In genomic region chr5:110628156-110628555, GRCm38 (mm10) we compare ENCODE assay signal across 11 mouse cellular contexts. TPM values are rescaled to one million over a fixed set of nuclear protein-coding genes. Genes with fewer than 3 reads are reported as not detected.
DNase-seq lines count a peak whose midpoint lies in the region; ATAC-seq lines count a peak whose summit lies in the region.
"Had no signal": no experiment of that assay in that cellular context is flagged by ENCODE, and none has a peak within 500 bp of the region (broad histone marks: within the 10 kb centered on the region; RNA-seq: fewer than 3 reads in every experiment).

No protein-coding gene starts in this region.

- no peak overlapping the region for H3K9ac ChIP-seq in hindbrain, embryonic 16.5 days (ENCODE audit: low read depth, low read length)
- H3K9ac ChIP-seq in neural tube, embryonic 12.5 days, result no peak overlapping the region
- H3K9ac ChIP-seq: lung, embryonic 14.5 days had no signal

- intact Hi-C loops in left cerebral cortex, postnatal 4 days (cut with DNase I), result no loop called here
- intact Hi-C loops in left cerebral cortex, postnatal 36 days (cut with DNase I), result no loop called here

- WGBS in hindbrain, embryonic 16.5 days, result 16% methylated on average over 19 of the region's 19 CpGs
- WGBS in neural tube, embryonic 12.5 days, result 21% methylated on average over 19 of the region's 19 CpGs

- peak overlapping the region; percentile 30; the same call in 1 of the 2 replicates for H3K4me2 ChIP-seq in hindbrain, embryonic 16.5 days (ENCODE audit: low read length)
- H3K4me2 ChIP-seq in neural tube, embryonic 12.5 days (replicated peaks), result peak overlapping the region; percentile 39; the same call in 1 of the 2 replicates
- H3K4me2 ChIP-seq: lung, embryonic 14.5 days had no signal

- DNase-seq in cerebellum, postnatal 10 days, result peak; percentile 60 to 71
- DNase-seq in cerebellum, adult 9-11 months, result no peak
- DNase-seq in left cerebral cortex, postnatal 4 days, result peak; percentile 58
- no peak for DNase-seq in left cerebral cortex, postnatal 36 days (ENCODE audit: low spot score in 2 of 2)
- DNase-seq in left cerebral cortex, adult 11 months (ENCODE audit: low spot score), result no peak
- no peak for DNase-seq in layer of hippocampus, adult 11-12 months (ENCODE audit: low spot score)
- DNase-seq: lung, embryonic 14.5 days had no signal

- no peaks in the 10 kb centered on the region for H3K27me3 ChIP-seq in hindbrain, embryonic 16.5 days (replicated peaks; ENCODE audit: control insufficient read depth, insufficient read depth, low read length)
- H3K27me3 ChIP-seq in neural tube, embryonic 12.5 days (replicated peaks), result no peaks in the 10 kb centered on the region

- H3K4me3 ChIP-seq in hindbrain, embryonic 16.5 days (ENCODE audit: low read length), result no peak overlapping the region
- no peak overlapping the region for H3K4me3 ChIP-seq in neural tube, embryonic 12.5 days
- H3K4me3 ChIP-seq: left cerebral cortex, adult 2 months had no signal

- no peaks in the 10 kb centered on the region for H3K36me3 ChIP-seq in hindbrain, embryonic 16.5 days (ENCODE audit: control insufficient read depth, insufficient read depth, low read length)
- H3K36me3 ChIP-seq in neural tube, embryonic 12.5 days, result no peaks in the 10 kb centered on the region

- H3K4me1 ChIP-seq in hindbrain, embryonic 16.5 days (ENCODE audit: control insufficient read depth, insufficient read depth, low read depth, low read length), result peaks cover 5% of the 10 kb centered on the region; the same call in 1 of the 2 replicates
- H3K4me1 ChIP-seq in neural tube, embryonic 12.5 days, result peaks cover 6% of the 10 kb centered on the region; the same call in 1 of the 2 replicates

- no peak overlapping the region for H3K27ac ChIP-seq in hindbrain, embryonic 16.5 days (ENCODE audit: low read depth, low read length)
- H3K27ac ChIP-seq in neural tube, embryonic 12.5 days, result no peak overlapping the region
- H3K27ac ChIP-seq: left cerebral cortex, adult 2 months; stomach, postnatal 0 days had no signal

- no peaks in the 10 kb centered on the region for H3K9me3 ChIP-seq in hindbrain, embryonic 16.5 days (ENCODE audit: control insufficient read depth, low read length)
- no peaks in the 10 kb centered on the region for H3K9me3 ChIP-seq in neural tube, embryonic 12.5 days

- peak; percentile 37; the same call in 1 of the 2 replicates for ATAC-seq in hindbrain, embryonic 16.5 days
- no peak for ATAC-seq in neural tube, embryonic 12.5 days (ENCODE audit: low FRiP score, low read depth)

RNA-seq across cellular contexts. Expression of gene Noc4l, which starts 25.1 kb away (rescaled TPM):
- total RNA-seq in left cerebral cortex, postnatal 4 days (2021), result 10 to 100 TPM; 35.2 to 47.0 TPM
- total RNA-seq in left cerebral cortex, postnatal 36 days (2021), result 10 to 100 TPM; 20.3 to 25.1 TPM
- 48.5 and 49.2 TPM in 2 replicates for polyA plus RNA-seq in hindbrain, embryonic 16.5 days (2015; fragmentation: Nextera tagmentation; extraction: Ambion mirVana)
- 49.2 and 50.4 TPM in 2 replicates for polyA plus RNA-seq in neural tube, embryonic 12.5 days (2016; fragmentation: Nextera tagmentation; extraction: Ambion mirVana)

RNA-seq across cellular contexts. Expression of gene Ddx51, which starts 25.1 kb away (rescaled TPM):
- 10 to 100 TPM; 28.0 to 32.5 TPM for total RNA-seq in left cerebral cortex, postnatal 4 days (2021)
- total RNA-seq in left cerebral cortex, postnatal 36 days (2021), result 10 to 100 TPM; 28.7 to 31.7 TPM
- polyA plus RNA-seq in hindbrain, embryonic 16.5 days (2015; fragmentation: Nextera tagmentation; extraction: Ambion mirVana), result 13.2 and 16.4 TPM in 2 replicates
- polyA plus RNA-seq in neural tube, embryonic 12.5 days (2016; fragmentation: Nextera tagmentation; extraction: Ambion mirVana), result 32.1 and 33.9 TPM in 2 replicates

Comparison
In these comparisons a context has a peak if more than half of its experiments do, and no peak if none do; other contexts are left out.
1. DNase-seq: peak in cerebellum, postnatal 10 days (2 of 2) and left cerebral cortex, postnatal 4 days (single experiment); none in cerebellum, adult 9-11 months (single experiment), left cerebral cortex, postnatal 36 days (0 of 2), left cerebral cortex, adult 11 months (single experiment) and layer of hippocampus, adult 11-12 months (single experiment).